In genomic region chr14:72854226-72854625, GRCm38 (mm10) we compare ENCODE assay signal across 28 mouse cellular contexts.
DNase-seq lines count a peak whose midpoint lies in the region; ATAC-seq lines count a peak whose summit lies in the region.
"Had no signal": no experiment of that assay in that cellular context is flagged by ENCODE, and none has a peak within 500 bp of the region (broad histone marks: within the 10 kb centered on the region; RNA-seq: fewer than 3 reads in every experiment).

No protein-coding gene starts in this region.

- 86% methylated on average over 1 of the region's 1 CpGs for WGBS in hindbrain, embryonic 11.5 days
- WGBS in hindbrain, embryonic 10.5 days, result 95% methylated on average over 1 of the region's 1 CpGs
- WGBS in midbrain, embryonic 11.5 days, result 96% methylated on average over 1 of the region's 1 CpGs
- whole genome bisulfite sequencing in midbrain, embryonic 16.5 days, result 96% methylated on average over 1 of the region's 1 CpGs

- H3K36me3 ChIP-seq in hindbrain, embryonic 11.5 days (ENCODE audit: control insufficient read depth, insufficient read depth, low read length), result no peaks in the 10 kb centered on the region
- no peaks in the 10 kb centered on the region for H3K36me3 ChIP-seq in hindbrain, embryonic 10.5 days
- H3K36me3 ChIP-seq in midbrain, embryonic 11.5 days (ENCODE audit: control insufficient read depth, insufficient read depth, low read length), result no peaks in the 10 kb centered on the region
- H3K36me3 ChIP-seq in midbrain, embryonic 16.5 days (ENCODE audit: control insufficient read depth, insufficient read depth, low read length), result no peaks in the 10 kb centered on the region
- H3K36me3 ChIP-seq: embryonic facial prominence, embryonic 12.5 days; forebrain, embryonic 10.5 days; hindbrain, embryonic 12.5 days; kidney, embryonic 15.5 days; liver, embryonic 12.5 days; midbrain, embryonic 15.5 days had no signal

- no peak overlapping the region for H3K27ac ChIP-seq in hindbrain, embryonic 11.5 days (ENCODE audit: low read depth, low read length)
- H3K27ac ChIP-seq in hindbrain, embryonic 10.5 days, result no peak overlapping the region
- H3K27ac ChIP-seq in midbrain, embryonic 11.5 days (ENCODE audit: low read depth, low read length), result no peak overlapping the region
- no peak overlapping the region for H3K27ac ChIP-seq in midbrain, embryonic 16.5 days (ENCODE audit: low read length)
- H3K27ac ChIP-seq: embryonic facial prominence, embryonic 12.5 days; forebrain, embryonic 10.5 days; gastrocnemius, adult 2 months; hindbrain, embryonic 12.5 days; kidney, embryonic 15.5 days; liver, embryonic 12.5 days; macrophage; midbrain, embryonic 15.5 days had no signal

- no peak overlapping the region for H3K4me3 ChIP-seq in hindbrain, embryonic 11.5 days (ENCODE audit: low read depth, low read length)
- no peak overlapping the region for H3K4me3 ChIP-seq in hindbrain, embryonic 10.5 days
- H3K4me3 ChIP-seq in midbrain, embryonic 11.5 days (ENCODE audit: low read depth, low read length), result no peak overlapping the region
- H3K4me3 ChIP-seq in midbrain, embryonic 16.5 days (ENCODE audit: low read depth, low read length), result no peak overlapping the region
- H3K4me3 ChIP-seq: embryonic facial prominence, embryonic 12.5 days; forebrain, embryonic 10.5 days; gastrocnemius, adult 2 months; hindbrain, embryonic 12.5 days; kidney, embryonic 15.5 days; liver, embryonic 12.5 days; midbrain, embryonic 15.5 days had no signal

- no peak overlapping the region for H3K4me2 ChIP-seq in hindbrain, embryonic 11.5 days (replicated peaks; ENCODE audit: low read depth, low read length)
- no peak overlapping the region for H3K4me2 ChIP-seq in midbrain, embryonic 11.5 days
- no peak overlapping the region for H3K4me2 ChIP-seq in midbrain, embryonic 16.5 days (ENCODE audit: low read length)
- H3K4me2 ChIP-seq: embryonic facial prominence, embryonic 12.5 days; hindbrain, embryonic 12.5 days; kidney, embryonic 15.5 days; liver, embryonic 12.5 days; midbrain, embryonic 15.5 days had no signal

- no peak overlapping the region for H3K9ac ChIP-seq in hindbrain, embryonic 11.5 days (ENCODE audit: low read depth, low read length)
- no peak overlapping the region for H3K9ac ChIP-seq in midbrain, embryonic 11.5 days (ENCODE audit: low read length)
- no peak overlapping the region for H3K9ac ChIP-seq in midbrain, embryonic 16.5 days (ENCODE audit: low read depth, low read length)
- H3K9ac ChIP-seq: embryonic facial prominence, embryonic 12.5 days; hindbrain, embryonic 12.5 days; kidney, embryonic 15.5 days; liver, embryonic 12.5 days; liver, postnatal 0 days; midbrain, embryonic 15.5 days had no signal

- no peaks in the 10 kb centered on the region for H3K4me1 ChIP-seq in hindbrain, embryonic 11.5 days (replicated peaks; ENCODE audit: control insufficient read depth, insufficient read depth, low read length)
- H3K4me1 ChIP-seq in hindbrain, embryonic 10.5 days (replicated peaks), result no peaks in the 10 kb centered on the region
- H3K4me1 ChIP-seq in midbrain, embryonic 11.5 days (ENCODE audit: control insufficient read depth, insufficient read depth, low read length), result no peaks in the 10 kb centered on the region
- H3K4me1 ChIP-seq in midbrain, embryonic 16.5 days (ENCODE audit: control insufficient read depth, insufficient read depth, low read length), result no peaks in the 10 kb centered on the region
- H3K4me1 ChIP-seq: embryonic facial prominence, embryonic 12.5 days; forebrain, embryonic 10.5 days; hindbrain, embryonic 12.5 days; kidney, embryonic 15.5 days; liver, embryonic 12.5 days; midbrain, embryonic 15.5 days had no signal

- no peaks in the 10 kb centered on the region for H3K27me3 ChIP-seq in hindbrain, embryonic 11.5 days (ENCODE audit: control insufficient read depth, insufficient read depth, low read length)
- no peaks in the 10 kb centered on the region for H3K27me3 ChIP-seq in hindbrain, embryonic 10.5 days (ENCODE audit: insufficient read depth, poor library complexity, severe bottlenecking)
- no peaks in the 10 kb centered on the region for H3K27me3 ChIP-seq in midbrain, embryonic 11.5 days (ENCODE audit: control insufficient read depth, insufficient read depth, low read length)
- no peaks in the 10 kb centered on the region for H3K27me3 ChIP-seq in midbrain, embryonic 16.5 days (ENCODE audit: control insufficient read depth, insufficient read depth, low read depth, low read length)
- H3K27me3 ChIP-seq: embryonic facial prominence, embryonic 12.5 days; hindbrain, embryonic 12.5 days; kidney, embryonic 15.5 days; liver, embryonic 12.5 days; midbrain, embryonic 15.5 days had no signal

- DNase-seq in hindbrain, embryonic 11.5 days (ENCODE audit: low spot score), result no peak
- DNase-seq in hindbrain, embryonic 10.5 days (ENCODE audit: low spot score), result no peak
- peak; percentile 61 for DNase-seq in midbrain, embryonic 11.5 days (ENCODE audit: low spot score, missing footprints)
- DNase-seq in Muller cell, postnatal 12 days (ENCODE audit: inconsistent ontology term), result peak; percentile 37
- DNase-seq in mesoderm, embryonic 11.5 days (ENCODE audit: low read depth, low spot score), result peak; percentile 47
- no peak for DNase-seq in adrenal gland, postnatal 10 days
- DNase-seq: adrenal gland, adult 8-10 months; cerebellum, adult 9-10 months; gastrocnemius, adult 2 months; heart, postnatal 14 days; kidney, postnatal 4 days; layer of hippocampus, postnatal 36 days; left cerebral cortex, postnatal 4 days; liver, postnatal 0 days; lung, postnatal 10 days; thymus, adult 2 months; thymus, postnatal 36 days had no signal

- H3K9me3 ChIP-seq in hindbrain, embryonic 11.5 days (ENCODE audit: control insufficient read depth, low read length), result no peaks in the 10 kb centered on the region
- no peaks in the 10 kb centered on the region for H3K9me3 ChIP-seq in hindbrain, embryonic 10.5 days
- H3K9me3 ChIP-seq in midbrain, embryonic 11.5 days (ENCODE audit: control insufficient read depth, low read length), result no peaks in the 10 kb centered on the region
- H3K9me3 ChIP-seq in midbrain, embryonic 16.5 days (replicated peaks; ENCODE audit: control insufficient read depth, low read length, poor library complexity, severe bottlenecking), result no peaks in the 10 kb centered on the region
- H3K9me3 ChIP-seq: embryonic facial prominence, embryonic 12.5 days; forebrain, embryonic 10.5 days; hindbrain, embryonic 12.5 days; kidney, embryonic 15.5 days; liver, embryonic 12.5 days; midbrain, embryonic 15.5 days had no signal

- peak; percentile 47; the same call in 1 of the 2 replicates for ATAC-seq in hindbrain, embryonic 11.5 days (ENCODE audit: low FRiP score)
- ATAC-seq in midbrain, embryonic 11.5 days (ENCODE audit: low FRiP score), result no peak
- ATAC-seq in midbrain, embryonic 16.5 days, result no peak
- ATAC-seq: CD4-positive, CD25-positive, alpha-beta regulatory T cell, adult 4 months; forebrain, embryonic 16.5 days; intestine, postnatal 0 days; liver, embryonic 12.5 days; liver, postnatal 0 days; midbrain, embryonic 15.5 days had no signal

Comparison
In these comparisons a context has a peak if more than half of its experiments do, and no peak if none do; other contexts are left out.
1. DNase-seq: peak in midbrain, embryonic 11.5 days (single experiment), Muller cell, postnatal 12 days (single experiment) and mesoderm, embryonic 11.5 days (single experiment); none in hindbrain, embryonic 11.5 days (single experiment), hindbrain, embryonic 10.5 days (single experiment) and adrenal gland, postnatal 10 days (single experiment).